Mouse (Mus musculus) small intestine, adult 2 months (tissue): ENCODE data around the gene Map2k5.

Source experiments
- CTCF ChIP-seq: fragments of 200-500 bp; IDR thresholded peaks from 2 replicates; pipeline ENCODE4 v1.5.1; 2012; ENCODE audit warnings: low read depth, mild to moderate bottlenecking, control low read depth, inconsistent platforms, low read length, moderate library complexity, mixed read lengths; ENCODE audit not compliant: insufficient replicate concordance, insufficient read length; ENCODE audit errors: extremely low read depth
- POLR2A ChIP-seq: fragments of 200-500 bp; IDR thresholded peaks from 2 replicates; pipeline ENCODE4 v1.6.1; 2012; ENCODE audit warnings: low read depth, mild to moderate bottlenecking, control low read depth, inconsistent platforms, low read length, moderate library complexity

GRCm38 (mm10) chr9:63395612-63396011, 17.9 kb upstream of the Map2k5 start:
- no peak for TF ChIP-seq POLR2A
- no peak for TF ChIP-seq CTCF
